Mouse (Mus musculus) cerebellum, adult 9-10 months (tissue): ENCODE measurements around the gene Pkd1l2.

Experiments used
- DNase-seq: peaks from one replicate; pipeline ENCODE4 v3.0.0; 2022

The Pkd1l2 gene

DNA sequence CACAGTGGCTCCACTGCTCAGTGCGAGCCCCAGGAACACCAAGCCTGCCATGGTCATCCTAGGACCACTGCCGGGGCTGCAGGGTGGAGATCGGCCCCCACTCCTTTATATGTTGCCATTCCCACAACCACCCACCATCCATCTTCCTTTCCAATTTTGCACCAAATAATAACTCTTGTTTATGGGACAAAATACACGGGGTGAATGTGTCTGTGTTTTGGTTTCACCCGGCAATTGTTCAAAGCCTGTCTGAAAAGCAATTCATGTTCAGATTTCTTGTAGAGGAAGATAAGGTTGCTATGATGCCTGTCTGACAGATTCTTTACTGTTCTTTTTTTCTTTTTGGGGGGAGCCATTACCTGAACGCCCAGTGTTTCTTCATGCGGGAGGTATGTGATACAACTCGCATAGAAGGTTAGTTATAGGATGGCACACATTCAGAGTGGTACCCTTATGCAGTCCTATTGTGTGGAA, at the start of gene Pkd1l2:
Gene Pkd1l2, minus strand, starts transcription at position 51 of the 474 bp plus-strand sequence.
- no peak for DNase-seq

GRCm38 (mm10) chr8:117127063-117127462, 44.8 kb upstream of the Pkd1l2 start:
- DNase-seq, result no peak

DNA sequence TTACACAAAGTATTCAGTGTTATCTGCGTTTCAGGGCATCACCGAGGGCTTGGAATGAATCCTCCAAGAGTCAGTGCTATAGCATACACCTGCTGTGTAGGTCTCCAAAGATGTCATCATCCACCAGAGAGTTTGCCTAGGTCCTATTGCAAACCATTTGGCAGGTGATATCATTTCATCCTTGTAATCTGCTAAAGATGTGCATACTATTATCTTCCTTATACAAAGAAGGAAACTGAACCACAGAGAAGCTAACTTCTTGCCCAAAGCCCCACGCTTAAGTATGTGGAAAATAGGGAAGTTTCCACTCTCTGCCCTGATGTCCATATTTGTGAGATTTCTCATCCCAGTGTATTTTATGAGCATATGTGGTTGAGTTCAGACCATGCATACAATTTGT, 44.2 kb upstream of the Pkd1l2 start:
- DNase-seq, result no peak

- DNase-seq, result no peak
Measured at GRCm38 (mm10) chr8:117125854-117126253, 43.6 kb upstream of the Pkd1l2 start.

- no peak for DNase-seq
Measured at GRCm38 (mm10) chr8:117123850-117124633, 41.8 kb upstream of the Pkd1l2 start.

GRCm38 (mm10) chr8:117121277-117121676, 39.0 kb upstream of the Pkd1l2 start:
- DNase-seq, result no peak

- DNase-seq, result no peak
Measured at GRCm38 (mm10) chr8:117118409-117118808, 36.2 kb upstream of the Pkd1l2 start.

GRCm38 (mm10) chr8:117116534-117116933, 34.3 kb upstream of the Pkd1l2 start:
- DNase-seq, result no peak

DNA sequence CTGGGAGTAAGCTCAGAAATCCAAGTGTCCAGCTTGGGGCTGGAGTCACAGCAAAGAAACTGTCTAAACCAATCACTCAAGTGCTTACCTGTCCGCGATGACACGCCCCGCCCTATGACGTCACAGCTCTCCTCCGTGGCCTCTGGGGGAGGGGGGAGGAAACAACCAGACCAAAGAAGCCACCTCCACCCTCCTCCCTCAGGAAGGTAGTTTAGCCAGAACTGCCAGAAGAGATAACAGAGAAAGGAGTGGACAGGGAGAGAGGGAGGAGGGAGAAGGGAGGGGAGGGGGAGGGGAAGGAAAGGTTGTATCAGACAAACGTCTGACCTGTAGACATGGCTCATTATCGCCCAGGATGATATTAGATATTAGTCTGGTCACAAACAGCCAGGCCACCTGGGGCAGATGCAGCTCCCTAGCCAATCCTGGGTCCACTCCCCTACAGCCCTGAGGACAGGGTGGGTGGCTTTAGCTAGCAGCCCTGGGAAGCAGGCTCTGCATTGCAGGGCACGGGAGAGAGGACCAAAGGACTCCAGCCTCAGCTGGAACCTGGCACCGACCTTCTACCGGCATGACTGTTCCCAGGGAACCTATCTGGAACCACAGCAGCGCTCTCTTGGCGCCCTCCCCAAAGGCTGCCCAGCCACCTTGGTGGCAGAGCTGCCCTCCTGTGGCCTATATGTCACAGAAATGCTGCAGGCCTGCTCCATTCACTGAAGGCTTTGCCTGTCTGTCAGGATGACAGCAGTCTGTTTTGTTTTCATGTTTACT, 33.6 kb upstream of the Pkd1l2 start:
- DNase-seq, result peak; percentile 44

GRCm38 (mm10) chr8:117115094-117115493, 32.8 kb upstream of the Pkd1l2 start:
- no peak for DNase-seq

- DNase-seq, result no peak
Measured at GRCm38 (mm10) chr8:117112261-117112660, 30.0 kb upstream of the Pkd1l2 start.

GRCm38 (mm10) chr8:117111641-117112040, 29.4 kb upstream of the Pkd1l2 start:
- DNase-seq, result no peak

DNA sequence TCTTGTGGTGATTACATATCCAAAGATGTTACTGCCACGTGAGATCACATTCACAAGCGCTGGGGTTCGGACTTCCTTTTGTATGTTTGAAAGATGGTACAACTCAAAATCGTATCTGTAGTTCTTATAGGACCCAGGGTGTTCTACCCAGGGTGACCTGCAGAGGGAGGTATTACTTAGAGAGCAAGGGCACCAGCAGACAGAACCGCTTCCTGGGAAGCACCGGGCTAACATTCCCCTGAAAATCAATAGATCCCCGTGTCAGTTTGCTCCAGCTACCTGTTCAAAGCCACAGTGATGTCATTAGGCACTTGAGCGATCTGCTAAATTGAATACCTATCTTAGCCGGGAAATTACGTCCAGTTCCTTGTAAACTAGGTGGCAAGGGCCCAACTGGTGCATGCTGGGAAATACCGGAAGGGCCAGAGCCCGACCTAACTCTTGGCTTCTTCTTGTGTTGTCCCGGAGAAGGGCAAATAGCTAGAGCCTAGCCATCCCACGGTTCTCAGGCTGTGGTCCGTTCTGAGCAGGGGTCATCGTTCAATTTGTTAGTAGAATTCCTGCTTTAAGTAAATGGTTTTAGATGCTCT, 27.6 kb upstream of the Pkd1l2 start:
- peak; percentile 27 for DNase-seq

GRCm38 (mm10) chr8:117109018-117109711, 26.9 kb upstream of the Pkd1l2 start:
- no peak for DNase-seq

DNA sequence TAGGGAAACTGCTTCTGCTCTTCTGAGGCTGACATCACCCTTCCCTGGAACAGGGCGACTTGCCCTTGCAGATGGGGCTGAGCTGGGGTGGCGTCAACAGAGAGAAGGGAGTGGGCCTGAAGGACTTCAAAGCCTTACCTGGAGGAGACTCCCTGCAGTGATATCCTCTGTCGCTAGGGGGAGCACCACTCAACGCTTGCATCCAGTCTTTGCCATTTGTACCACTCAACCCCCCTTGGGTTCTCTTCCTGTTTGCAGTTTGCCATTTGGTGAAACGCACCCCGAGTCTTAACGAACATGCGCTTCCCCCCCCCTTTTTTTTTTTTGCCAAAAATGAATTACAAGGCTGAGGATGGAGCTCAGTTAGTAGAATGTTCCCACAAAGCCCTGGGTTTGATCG, 25.3 kb upstream of the Pkd1l2 start:
- peak; percentile 64 for DNase-seq

DNA sequence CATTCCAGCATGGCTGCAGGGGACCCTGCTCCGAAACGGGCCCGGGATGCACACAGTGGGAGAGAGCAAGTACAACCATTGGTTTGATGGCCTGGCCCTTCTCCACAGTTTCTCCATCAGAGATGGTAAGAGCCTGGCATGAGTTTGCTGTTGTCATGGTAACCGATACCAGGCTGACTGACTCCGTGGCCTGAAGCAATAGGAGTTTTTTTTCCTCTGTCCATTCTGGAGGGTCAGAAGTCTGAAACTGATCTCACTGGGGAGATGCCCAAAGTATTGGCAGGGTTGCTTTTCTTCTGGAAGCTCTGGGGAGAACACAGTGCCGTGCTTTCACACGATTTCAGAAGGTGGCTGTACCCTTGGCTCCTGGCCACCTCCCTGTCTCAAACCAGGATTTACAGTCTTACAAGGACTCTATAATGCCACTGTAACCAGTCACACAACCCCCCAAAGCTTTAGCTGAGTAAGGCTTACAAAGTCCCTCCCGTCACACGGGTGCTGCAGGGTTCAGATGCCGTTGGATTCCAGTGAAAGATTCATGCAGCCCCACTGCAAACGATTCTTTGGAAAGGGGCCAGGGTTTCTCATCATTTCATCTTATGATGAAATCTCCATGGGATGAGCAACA, 15.4 kb upstream of the Pkd1l2 start:
- DNase-seq, result peak; percentile 14

GRCm38 (mm10) chr8:117097051-117097563, 14.9 kb upstream of the Pkd1l2 start:
- DNase-seq, result no peak

DNA sequence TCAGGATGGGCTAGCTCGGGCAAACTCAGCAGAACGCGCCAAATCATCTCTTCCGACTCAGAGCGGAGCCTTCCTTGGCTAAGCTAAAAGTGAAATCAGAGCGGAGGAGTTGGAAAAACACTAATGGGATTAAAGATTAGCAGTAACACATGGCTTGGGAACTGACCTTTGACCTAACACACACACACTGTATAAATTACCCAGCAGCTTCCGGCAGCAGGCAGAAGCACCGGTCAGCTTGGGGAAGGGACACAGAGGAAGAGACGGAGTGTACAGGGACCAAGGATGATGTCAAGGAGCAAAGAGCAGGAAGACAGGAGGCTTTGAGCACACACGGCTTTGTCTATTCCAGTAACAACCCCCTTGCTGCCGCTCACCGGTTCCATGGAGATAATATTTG, 13.4 kb upstream of the Pkd1l2 start, which contains the start of gene Bco1:
Gene Bco1, plus strand, starts transcription at position 208 of the 400 bp plus-strand sequence.
- DNase-seq, result no peak

DNA sequence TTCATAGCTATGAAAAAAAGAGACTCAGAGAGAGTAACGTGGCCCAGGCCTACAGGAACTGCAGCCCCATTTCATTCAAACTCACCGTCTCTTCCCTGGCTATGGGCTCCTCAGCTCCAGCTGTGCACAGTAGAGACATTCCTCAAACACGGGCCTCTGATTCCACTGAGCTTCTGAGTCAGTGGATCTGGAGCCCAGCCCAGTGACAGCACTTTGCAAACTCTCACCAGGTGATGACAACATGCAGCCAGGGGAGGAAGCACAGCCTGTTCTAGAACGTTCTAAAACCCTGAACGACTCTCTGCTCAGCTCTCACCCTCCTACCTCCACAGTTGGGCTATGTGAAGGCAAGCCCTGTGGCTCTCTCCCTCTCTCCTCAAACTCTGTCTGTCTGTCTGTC, 11.8 kb upstream of the Pkd1l2 start:
- DNase-seq, result no peak

DNA sequence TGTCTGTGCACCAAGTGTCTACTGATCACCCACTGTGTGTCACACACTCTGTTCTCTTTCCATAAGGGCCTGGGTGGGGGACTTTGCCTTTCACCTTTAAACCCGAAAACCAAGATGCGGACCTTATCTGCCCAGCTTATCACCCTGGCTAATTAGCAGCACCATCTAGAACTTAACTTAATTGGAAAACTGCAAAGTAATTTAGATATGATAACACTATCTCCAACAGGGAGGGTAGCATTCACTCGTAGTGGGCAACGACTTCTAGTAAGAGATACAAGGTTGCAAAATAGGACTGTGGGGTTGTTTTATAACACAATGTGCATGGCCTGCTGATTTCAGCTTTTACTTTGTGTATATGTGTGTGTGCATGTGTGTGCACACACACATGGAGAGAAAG, 7.6 kb upstream of the Pkd1l2 start:
- no peak for DNase-seq

GRCm38 (mm10) chr8:117087036-117087435, 4.8 kb upstream of the Pkd1l2 start:
- no peak for DNase-seq

GRCm38 (mm10) chr8:117085521-117085920, 3.3 kb upstream of the Pkd1l2 start:
- no peak for DNase-seq
